Mouse (Mus musculus) layer of hippocampus, adult 11-12 months (tissue): Measurements from ENCODE around the gene Actn4.
A peak's percentile ranks its signal among the peaks of the same experiment; 100 is the strongest.

Experiments
- DNase-seq: peaks from one replicate; pipeline ENCODE4 v3.0.0; 2022; ENCODE audit warnings: low spot score

Gene Actn4

DNA sequence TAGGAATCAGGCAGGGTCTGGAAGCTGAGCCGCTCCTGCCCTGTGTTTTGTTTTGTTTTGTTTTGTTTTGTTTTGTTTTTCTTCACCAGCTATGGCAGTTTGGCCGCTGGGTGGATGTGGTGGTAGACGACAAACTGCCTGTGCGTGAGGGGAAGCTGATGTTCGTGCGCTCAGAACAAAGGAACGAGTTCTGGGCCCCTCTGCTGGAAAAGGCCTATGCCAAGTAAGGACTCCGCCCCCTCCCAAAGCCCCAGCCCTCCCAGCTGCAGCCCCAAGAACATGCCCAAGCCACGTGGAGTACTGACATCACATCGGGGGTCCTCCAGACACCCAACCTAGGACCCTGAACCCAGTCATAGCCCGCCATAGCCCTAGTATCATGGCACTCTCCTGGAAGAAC, 79.1 kb downstream of the Actn4 start:
- no peak for DNase-seq

DNA sequence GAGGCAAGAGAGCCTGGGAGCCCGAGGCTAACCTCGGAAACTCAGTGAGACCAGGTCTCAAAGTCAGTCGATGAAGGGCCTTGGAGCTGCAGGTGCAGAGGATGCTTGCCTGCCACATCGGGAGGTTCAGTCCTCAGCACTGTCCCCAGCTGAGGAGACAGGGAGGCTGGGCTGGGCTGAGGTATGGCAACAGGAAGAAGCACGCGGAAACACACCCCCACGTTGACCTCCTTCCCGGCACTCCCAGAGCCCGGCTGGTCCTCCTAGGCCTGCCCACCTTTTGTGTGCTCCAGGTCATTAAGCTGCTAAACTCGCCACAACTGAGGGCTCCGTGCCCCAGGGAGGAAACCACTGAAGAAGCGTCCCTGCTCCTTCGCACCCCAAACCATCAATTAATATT, 80.9 kb downstream of the Actn4 start, which contains the start of gene Capn12:
Capn12 (plus strand) TSS at position 224 of the 400 bp plus-strand sequence.
- DNase-seq: no peak

DNA sequence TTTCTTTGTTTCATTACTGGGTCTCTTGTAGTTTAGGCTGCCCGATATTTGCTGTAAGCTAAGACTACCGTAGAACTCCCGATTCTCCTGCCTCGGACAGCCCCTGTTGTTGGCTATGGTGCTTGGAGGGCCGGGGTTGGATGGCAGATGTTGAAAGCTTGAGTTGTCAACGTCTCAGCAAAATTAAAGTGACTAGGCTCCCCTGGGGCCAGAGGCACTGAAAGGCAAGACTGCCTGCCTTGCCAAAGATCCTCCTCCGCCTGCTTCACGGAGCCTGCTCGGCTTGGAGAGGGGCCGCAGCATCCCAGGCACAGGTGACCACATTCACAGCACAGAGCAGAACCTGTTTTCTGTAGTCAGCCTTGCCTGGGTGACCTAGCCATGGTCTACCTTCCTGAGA, 81.6 kb downstream of the Actn4 start:
- no peak for DNase-seq

DNA sequence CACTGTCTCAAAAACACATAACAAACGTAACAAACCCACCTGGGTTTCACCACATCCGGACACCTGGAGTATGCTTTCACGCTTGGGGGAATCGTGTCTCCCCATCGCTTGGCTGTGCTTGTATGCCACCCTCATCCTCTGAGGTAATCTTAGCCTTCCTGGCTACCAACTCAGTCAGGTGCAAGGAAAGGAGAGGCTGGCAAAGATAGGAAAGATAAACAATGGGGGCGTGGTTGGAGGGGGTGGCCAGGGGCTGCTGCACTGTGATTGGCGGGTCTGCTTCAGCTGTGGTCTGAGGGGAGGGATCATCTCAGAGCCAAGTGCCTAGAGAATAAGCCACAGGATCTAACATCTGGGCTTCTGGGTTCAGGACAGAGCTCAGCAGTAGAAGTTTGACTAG, 82.5 kb downstream of the Actn4 start:
- DNase-seq: no peak

DNA sequence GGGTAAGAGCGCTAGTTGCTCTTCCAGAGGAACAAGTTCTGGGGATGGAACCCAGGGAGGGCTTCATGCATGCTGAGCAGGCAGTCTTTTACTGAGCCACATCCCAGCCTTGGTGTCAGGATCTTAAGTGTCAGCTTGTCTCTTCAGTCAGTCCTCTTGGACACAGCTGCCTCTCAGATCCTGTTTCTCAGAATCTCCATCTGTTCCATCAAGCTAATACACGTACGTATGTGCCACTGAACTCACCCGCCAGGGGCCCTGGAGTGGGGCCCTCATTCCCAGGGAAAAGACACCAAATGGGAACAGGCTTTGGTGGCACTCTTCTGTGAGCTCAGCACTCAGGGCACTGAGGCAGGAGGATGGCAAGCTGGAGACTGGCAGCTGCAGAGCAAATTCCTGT, 84.3 kb downstream of the Actn4 start:
- no peak for DNase-seq

DNA sequence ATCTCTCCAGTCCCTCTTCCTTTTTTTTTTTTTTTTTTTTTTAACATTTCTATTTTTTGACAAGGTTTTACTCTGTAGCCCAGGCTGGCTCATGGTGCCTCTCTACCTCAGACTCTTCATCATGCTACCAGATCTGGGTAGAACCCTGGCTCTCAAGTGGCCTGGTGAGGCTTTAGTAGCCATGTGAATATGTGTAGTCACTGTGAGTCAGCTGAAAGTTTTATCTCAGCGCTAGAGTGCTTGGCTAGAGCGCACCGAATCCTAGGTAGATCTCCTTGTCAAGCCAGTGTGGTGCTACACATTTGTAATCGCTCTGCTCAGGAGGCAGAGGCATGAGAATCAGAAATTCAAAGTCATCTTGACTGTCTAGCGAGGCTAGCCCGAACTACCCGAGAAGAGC, 85.0 kb downstream of the Actn4 start:
- no peak for DNase-seq

DNA sequence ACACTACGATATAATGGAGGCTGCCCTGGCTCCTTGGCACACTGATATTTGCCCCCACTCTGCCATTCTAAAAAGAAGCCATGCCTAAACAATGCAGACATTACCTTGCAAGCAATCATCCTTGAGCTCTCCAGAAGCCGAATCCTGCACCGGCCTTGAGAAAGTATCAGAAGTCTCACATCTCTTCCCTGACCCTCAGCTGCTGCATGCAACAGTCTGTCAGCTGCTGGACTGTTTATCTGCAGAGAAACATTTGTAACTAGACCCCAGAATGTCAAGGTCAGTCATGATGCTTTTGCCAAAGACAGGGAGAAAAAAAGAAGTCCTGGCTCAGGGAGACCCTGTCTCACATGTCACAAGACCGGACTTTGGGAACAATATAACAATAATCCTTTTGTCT, 86.0 kb downstream of the Actn4 start:
- no peak for DNase-seq

DNA sequence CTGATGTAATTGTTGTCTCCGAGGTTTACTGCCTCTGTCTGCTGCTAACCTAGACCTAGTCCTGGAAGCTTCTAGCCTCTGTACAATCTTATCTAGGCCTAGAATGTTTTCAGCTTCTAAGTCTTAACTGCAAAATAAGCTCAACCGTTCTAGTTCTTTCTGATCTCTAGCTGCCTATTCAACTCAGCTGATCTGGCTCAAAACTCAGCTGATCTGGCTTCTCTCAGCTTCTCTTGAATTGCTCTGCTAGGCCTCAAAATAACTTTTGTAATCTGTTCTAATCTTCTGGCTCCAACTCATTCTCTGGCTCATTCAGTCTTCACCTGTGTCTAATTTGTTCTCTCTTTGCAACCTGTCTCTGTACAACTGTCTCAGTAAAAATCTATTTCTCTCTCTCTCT, 87.6 kb downstream of the Actn4 start:
- DNase-seq: no peak

DNA sequence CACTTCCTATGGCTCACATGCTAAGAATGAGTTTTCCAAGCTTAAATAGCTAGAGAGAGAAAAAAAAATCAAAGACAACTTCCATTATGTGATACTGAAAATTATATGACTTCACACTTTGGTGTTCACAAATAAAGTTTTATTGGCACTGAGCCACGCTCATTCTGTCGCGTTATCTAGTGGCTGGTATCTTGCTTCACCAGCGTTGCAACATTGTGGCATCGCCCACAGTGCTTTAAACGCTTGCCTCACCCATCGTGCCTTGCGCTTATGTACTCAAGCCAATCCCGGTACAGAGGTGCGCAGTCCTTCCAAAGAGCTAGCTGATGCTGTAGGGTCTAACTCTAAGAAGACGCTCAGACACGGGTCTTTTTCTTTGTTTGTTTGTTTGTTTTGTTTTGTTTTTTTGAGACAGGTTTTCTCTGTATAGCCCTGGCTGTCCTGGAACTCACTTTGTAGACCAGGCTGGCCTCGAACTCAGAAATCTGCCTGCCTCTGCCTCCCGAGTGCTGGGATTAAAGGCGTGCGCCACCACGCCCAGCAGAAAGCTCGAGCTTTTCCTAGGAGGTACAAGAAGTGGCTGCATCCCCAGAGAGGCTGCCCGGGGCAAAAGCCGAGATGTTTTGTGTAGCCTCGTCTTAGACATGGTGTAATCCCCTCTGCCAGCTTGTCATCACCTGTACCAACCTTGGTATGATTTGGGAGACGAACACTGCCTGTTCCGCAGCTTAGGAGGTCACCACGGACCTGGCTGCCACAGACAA, 91.1 kb downstream of the Actn4 start:
- DNase-seq: no peak

DNA sequence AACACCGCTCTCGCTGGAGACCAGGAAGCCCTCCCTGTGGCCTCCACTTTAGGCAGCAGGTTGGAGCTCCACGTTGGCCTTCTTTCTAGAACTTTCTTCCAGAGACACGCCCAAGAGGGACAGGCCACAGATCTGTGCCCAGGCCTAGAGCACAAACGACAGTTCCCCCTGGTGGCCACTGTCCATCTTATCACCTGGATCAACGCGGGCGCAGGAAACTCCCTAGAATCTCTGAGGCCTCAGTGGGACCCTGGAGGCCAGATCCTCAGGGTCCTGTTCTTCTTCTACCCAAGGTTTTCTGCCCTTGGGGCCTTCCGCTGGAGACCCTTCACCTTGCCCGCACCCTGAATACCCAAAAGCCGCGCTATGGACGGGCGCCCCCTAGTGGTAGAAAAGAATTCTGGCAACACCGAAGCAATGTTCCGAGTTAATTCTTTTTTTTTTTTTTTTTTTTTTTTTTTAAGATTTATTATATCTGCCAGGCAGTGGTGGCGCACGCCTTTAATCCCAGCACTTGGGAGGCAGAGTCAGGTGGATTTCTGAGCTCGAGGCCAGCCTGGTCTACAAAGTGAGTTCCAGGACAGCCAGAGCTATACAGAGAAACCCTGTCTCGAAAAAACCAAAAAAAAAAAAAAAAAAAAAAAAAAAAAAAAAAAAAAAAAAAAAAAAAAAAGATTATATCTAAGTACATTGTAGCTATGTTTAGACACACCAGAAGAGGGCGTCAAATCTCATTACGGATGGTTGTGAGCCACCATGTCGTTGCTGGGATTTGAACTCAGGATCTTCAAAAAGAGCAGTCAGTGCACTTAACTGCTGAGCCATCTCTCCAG, 94.4 kb downstream of the Actn4 start:
- peak; percentile 58 for DNase-seq

DNA sequence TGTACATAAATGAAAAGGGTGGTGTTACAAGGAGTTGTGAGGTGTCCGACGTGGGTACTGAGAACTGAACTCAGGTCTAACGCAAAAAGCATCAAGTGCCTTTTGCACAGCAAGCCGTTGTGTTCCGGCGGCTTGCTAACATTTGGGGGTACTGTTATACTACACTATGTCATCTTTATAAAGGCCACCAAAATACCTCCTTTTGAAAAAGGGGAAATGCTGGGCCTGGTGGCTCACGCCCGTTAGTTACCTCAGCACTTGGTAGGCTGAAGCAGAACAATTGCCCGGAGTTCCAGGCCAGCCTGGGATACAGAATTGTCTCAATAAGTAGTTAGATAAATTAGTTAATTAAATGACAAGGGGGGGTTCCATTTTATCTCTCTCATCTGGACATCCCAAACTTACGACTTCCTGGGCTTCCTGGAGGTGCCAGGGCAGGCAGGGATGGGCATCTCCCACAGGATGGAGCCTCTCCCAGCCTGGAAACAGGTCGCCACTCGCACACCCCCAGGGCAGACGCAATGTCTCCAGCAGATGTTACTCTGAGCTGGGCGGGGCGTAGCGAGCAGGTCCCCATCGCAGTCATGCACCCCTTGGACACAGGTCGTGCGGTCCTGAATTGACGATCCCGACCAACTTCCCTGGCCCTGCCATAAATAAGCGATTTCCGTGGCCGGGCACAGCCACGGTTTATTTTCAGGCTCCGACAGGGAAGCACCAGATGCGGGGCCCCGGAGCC, 95.2 kb downstream of the Actn4 start:
- no peak for DNase-seq

DNA sequence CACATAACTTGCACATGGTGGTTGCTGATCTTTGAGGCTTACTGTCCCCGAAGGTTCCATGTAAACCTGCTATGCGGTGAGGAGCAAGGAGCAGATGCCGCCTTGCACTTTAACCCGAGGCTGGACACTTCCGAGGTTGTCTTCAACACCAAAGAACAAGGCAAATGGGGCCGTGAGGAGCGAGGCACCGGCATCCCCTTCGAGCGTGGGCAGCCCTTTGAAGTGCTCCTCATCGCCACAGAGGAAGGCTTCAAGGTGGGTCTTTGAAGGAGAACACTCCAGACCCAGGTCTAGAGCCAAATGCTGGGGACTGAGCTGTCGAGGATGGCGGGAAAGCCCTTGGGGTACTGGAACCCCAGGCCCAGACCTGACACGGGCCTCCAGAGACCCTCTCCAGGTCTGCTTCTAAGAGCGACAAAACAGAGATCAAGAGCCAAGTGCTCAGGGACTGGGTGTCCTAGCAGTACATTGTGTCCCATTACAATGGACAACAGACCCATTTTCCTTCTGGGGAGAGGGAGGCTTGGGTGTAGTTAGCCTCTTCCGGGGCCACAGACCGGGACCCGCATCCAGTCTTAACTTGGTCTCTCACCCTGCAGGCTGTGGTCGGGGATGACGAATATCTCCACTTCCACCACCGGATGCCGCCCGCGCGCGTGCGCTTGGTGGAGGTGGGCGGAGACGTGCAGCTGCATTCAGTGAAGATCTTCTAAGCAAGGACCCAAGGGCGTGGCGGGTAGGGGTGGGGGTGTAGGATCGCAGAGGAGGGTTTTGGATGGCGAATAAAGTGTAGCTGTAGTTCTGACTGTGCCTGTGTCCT, 96.4 kb downstream of the Actn4 start:
- DNase-seq: peak; percentile 75

DNA sequence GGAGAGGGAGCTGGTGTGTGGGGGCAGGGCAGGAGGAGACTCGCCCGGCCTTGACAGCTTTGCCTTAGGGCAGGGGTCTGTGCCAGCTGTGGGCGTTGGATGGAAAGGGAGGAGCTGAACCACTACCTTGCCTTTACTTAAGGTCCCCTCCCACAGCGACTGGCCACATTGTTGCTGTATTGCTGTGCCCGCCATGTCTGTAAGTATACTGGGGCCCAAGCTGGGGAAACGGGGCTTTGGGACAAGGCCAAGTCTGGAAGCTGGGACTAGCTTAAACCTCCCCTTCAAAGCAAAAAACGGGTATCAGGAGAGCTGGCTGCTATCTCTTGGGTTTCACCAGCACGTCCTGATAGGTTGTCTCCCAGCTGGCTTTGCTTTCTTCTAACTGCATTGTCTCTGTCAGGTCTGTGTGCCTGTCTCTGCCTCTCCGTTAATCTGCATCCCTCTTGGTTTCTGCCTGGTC, 97.8 kb downstream of the Actn4 start:
- DNase-seq: no peak

DNA sequence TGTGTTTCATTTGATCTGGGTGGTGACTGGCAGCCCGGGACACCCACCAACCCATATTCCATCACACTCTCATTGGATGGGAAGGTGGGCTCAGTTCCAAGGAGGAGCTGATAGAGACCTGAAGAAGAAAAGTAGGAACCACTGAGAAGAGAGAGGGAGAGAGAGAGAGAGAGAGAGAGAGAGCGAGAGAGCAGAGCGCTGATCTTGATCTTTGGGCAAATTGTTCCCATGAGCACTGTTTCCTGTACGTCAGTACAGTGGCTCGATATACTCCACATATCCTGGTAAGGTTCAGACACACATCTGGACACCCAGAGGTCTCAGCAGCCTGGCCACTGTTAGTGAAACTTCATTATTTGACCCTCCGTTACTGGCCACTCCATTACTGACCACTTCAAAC, 98.6 kb downstream of the Actn4 start, which contains the start of gene Lgals7:
Lgals7 (plus strand) TSS at position 314 of the 400 bp plus-strand sequence.
- DNase-seq: no peak

DNA sequence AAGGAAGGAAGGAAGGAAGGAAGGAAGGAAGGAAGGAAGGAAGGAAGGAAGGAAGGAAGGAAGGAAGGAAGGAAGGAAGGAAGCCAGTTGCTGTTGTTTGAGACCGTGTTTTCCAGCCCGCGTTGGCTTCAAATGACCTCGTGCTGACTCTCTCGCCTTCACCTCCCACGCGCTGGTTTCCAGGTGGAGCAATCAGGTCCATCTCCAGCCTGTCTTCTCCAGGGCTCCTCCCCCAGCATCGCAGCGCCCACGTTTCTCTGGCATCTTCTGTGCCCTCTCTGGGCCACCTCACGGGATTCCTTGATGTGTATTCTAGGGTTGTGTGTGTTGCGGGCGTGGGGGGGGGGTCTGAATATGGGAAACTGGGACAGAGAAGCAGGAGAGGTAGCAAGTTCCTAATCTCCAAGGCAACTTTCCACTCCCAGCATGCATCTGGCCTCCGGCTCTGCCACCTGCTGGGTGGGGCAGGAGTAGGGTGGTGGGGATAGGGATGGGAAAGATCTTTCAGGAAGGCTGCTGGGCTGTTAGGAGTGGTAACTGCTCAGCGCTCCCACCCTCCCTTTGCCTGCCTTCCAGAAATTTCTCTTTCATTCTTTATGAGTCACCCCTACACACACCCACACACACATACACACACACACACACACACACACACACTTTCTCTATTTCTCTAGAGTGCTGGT, 99.2 kb downstream of the Actn4 start:
- peak; percentile 40 for DNase-seq

DNA sequence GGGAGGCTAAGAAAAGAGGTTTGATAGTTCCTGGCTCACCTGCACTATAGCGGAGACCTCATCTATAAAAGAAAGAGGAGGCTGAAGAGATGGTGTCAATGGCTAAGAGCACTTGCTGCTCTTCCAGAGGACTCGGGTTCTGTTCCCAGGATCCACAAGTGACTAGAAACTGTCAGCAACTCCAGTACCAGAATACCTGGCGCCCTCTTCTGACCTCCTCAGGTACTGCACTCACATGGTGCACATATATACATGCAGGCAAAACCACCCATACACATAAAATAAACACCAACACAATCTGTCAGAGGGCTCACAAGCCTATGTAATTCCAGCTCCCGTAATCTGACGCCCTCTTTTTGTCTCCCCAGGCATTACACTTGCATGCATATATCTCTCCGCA, 101.2 kb downstream of the Actn4 start:
- peak; percentile 24 for DNase-seq

DNA sequence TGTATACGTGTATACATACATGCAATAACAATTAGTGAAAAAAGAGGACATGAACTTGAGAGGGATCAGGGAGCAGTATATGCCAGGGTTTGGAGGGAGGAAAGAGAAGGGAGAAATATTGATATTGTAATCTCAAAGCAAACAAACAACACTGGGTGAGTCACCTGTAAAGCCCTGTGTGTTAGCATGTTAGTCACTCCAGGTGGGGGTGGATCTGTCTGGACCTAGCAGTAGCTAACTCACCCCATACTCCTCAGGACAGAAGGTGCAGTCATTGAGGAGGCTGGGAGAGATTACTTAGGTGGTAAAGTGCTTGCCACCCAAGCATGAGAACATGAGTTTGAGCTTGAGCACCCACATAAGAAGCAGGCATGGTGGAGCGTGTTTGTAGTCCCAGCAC, 102.2 kb downstream of the Actn4 start:
- DNase-seq: no peak

DNA sequence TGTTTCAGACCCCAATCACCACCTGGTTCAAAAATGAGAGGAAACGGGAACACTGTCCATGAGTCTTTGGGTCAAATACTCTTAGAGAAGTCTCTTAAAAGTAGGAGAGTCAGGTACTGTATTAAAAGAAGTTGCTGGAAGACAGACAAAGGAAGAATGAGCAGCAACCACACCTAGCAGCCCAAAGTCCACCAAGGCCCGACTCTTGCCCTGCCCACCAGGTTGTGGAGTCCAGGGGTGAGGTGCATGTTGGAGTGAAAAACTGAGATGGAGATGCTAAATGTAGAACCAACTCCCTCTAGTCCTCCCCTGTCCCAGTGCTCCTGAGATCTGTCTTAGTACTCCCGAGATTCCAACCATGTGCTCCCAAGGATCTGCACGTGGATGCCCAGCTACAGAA, 111.5 kb downstream of the Actn4 start:
- no peak for DNase-seq

DNA sequence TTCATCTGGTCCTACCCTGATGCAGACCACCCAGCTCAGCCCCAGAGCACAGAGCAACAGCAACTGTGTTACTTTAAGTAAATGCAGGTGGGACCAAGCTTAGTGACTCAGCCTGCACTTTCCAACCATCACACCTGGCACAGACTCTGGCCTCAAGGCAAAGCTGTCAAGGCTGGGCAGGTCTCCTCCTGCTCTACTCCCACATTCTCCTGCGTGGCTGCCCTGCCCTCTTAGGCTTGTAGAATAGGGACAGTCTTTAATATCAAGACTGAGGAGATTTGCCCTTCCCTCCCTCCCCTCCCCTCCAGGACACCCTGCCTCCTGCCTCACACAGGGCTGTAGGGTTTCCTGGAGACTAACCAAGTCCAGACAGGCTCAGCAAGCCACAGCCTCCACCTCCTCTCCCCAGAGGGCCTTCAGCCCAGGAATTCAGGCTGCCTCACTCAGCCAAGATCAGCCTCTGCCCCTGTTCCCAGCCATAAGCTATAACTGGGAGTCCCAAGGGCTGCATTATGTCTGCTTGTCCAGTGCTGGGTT, 112.4 kb downstream of the Actn4 start:
- DNase-seq: no peak

DNA sequence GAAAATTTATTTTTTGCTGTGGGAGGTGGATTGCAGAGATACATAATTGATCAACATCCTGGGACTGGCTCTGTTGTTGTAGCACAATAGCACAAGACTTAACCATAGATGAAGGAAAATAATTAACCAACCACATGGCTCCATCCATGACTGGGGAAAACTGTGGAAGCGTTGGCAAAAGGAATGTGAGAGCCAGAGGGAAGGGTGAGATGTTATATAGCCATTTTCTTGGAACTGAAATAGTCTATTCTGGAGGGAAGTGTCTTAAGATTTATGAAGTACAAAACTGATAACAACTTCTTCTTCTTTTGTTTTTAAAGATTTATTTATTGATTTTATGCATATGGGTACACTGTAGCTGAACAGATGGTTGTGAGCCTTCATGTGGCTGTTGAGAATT, 114.9 kb downstream of the Actn4 start:
- DNase-seq: no peak
